Mouse (Mus musculus) cortical plate, adult 2 months (tissue): ENCODE measurements around the gene Cyb561d1.

ENCODE experiments used
- CTCF ChIP-seq: fragments of 200-500 bp; IDR thresholded peaks from 2 replicates; pipeline ENCODE4 v1.5.1; 2011; ENCODE audit warnings: mild to moderate bottlenecking, control low read depth, low read length; ENCODE audit not compliant: insufficient read depth; ENCODE audit errors: extremely low read depth
- POLR2A ChIP-seq: fragments of 200-500 bp; IDR thresholded peaks from 2 replicates; pipeline ENCODE4 v1.6.1; 2011; ENCODE audit warnings: mild to moderate bottlenecking, low read length, control low read depth; ENCODE audit not compliant: insufficient read depth; ENCODE audit errors: extremely low read depth

DNA sequence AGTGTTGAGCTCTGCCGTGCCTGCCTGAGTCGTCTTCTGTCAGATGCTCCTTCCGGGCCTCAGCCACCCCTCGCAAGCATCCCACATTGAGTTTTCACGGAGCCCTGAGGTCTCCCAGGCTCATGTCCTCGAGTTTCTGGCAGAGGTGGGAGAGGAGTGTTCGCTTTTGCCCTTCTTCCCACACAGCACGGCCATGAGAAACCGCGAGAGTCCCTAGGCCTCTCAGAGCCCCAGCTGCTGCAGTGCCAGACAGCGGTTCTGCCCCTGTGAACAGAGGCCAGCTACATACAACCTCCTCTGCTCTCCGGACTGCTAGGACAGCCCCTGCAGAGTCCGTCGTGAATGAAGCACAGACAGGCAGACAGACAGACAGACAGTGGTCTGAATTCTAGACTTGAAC is 33.5 kb downstream of the Cyb561d1 start:
- TF ChIP-seq CTCF = no peak
- TF ChIP-seq POLR2A = no peak
